ENCODE assay signal across 9 mouse cellular contexts in genomic region chr8:66687511-66688329, GRCm38 (mm10). TPM values are rescaled to one million over a fixed set of nuclear protein-coding genes. Genes with fewer than 3 reads are reported as not detected.
DNase-seq lines count a peak whose midpoint lies in the region; ATAC-seq and TF ChIP-seq lines count a peak whose summit lies in the region.
"Had no signal": no experiment of that assay in that cellular context is flagged by ENCODE, and none has a peak within 500 bp of the region (broad histone marks: within the 10 kb centered on the region; RNA-seq: fewer than 3 reads in every experiment).

TSS of gene Npy5r (minus strand) at chr8:66688128.

- no peaks in the 10 kb centered on the region for H3K9me3 ChIP-seq in kidney, embryonic 15.5 days (replicated peaks)
- no peaks in the 10 kb centered on the region for H3K9me3 ChIP-seq in embryonic facial prominence, embryonic 10.5 days
- H3K9me3 ChIP-seq in hindbrain, embryonic 16.5 days (ENCODE audit: control insufficient read depth, low read length) = no peaks in the 10 kb centered on the region
- no peaks in the 10 kb centered on the region for H3K9me3 ChIP-seq in liver, postnatal 0 days (ENCODE audit: low read length)
- no peaks in the 10 kb centered on the region for H3K9me3 ChIP-seq in stomach, embryonic 16.5 days (replicated peaks; ENCODE audit: control insufficient read depth, low read length)

- peak within 1 kb of the TSS; percentile 83 for H3K4me2 ChIP-seq in kidney, embryonic 15.5 days
- peak within 1 kb of the TSS; percentile 81 for H3K4me2 ChIP-seq in hindbrain, embryonic 16.5 days (ENCODE audit: low read length)
- peak within 1 kb of the TSS; percentile 38; the same call in 1 of the 2 replicates for H3K4me2 ChIP-seq in liver, postnatal 0 days (ENCODE audit: low read depth, low read length)
- peak within 1 kb of the TSS; percentile 78 for H3K4me2 ChIP-seq in stomach, embryonic 16.5 days (ENCODE audit: low read depth, low read length)

- WGBS in kidney, embryonic 15.5 days = 2% methylated on average over 43 of the region's 43 CpGs
- 2% methylated on average over 43 of the region's 43 CpGs for WGBS in embryonic facial prominence, embryonic 10.5 days
- 3% methylated on average over 40 of the region's 43 CpGs for WGBS in hindbrain, embryonic 16.5 days
- WGBS in liver, postnatal 0 days (ENCODE audit: insufficient replicate concordance) = 4% methylated on average over 43 of the region's 43 CpGs
- 3% methylated on average over 43 of the region's 43 CpGs for WGBS in stomach, embryonic 16.5 days

- TF ChIP-seq EP300 in liver, postnatal 0 days (IDR thresholded peaks at IDR 0.05; ENCODE audit: low read depth) = no peak

- peak within 1 kb of the TSS; percentile 43 for H3K4me3 ChIP-seq in kidney, embryonic 15.5 days (replicated peaks)
- peak within 1 kb of the TSS; percentile 64 for H3K4me3 ChIP-seq in embryonic facial prominence, embryonic 10.5 days
- H3K4me3 ChIP-seq in hindbrain, embryonic 16.5 days (ENCODE audit: low read length) = peak within 1 kb of the TSS; percentile 53
- H3K4me3 ChIP-seq in liver, postnatal 0 days (ENCODE audit: low read depth, low read length) = no peak within 1 kb of the TSS
- peak within 1 kb of the TSS; percentile 48 for H3K4me3 ChIP-seq in stomach, embryonic 16.5 days (replicated peaks; ENCODE audit: low read length)

- H3K27me3 ChIP-seq in kidney, embryonic 15.5 days = peaks cover 43% of the 10 kb centered on the region
- peaks cover 48% of the 10 kb centered on the region for H3K27me3 ChIP-seq in embryonic facial prominence, embryonic 10.5 days (replicated peaks; ENCODE audit: low read depth, poor library complexity, severe bottlenecking)
- H3K27me3 ChIP-seq in hindbrain, embryonic 16.5 days (replicated peaks; ENCODE audit: control insufficient read depth, insufficient read depth, low read length) = 0 out of 2 replicates have a peak, but pooled peaks cover 2% of the 10 kb centered on the region
- 0 out of 2 replicates have a peak, but pooled peaks cover 9% of the 10 kb centered on the region for H3K27me3 ChIP-seq in liver, postnatal 0 days (ENCODE audit: insufficient read depth, low read length)
- peaks cover 15% of the 10 kb centered on the region for H3K27me3 ChIP-seq in stomach, embryonic 16.5 days (ENCODE audit: control insufficient read depth, insufficient read depth, low read length)

- 0 out of 2 replicates have a peak within 1 kb of the TSS, but pooled peaks have one; percentile 12 for H3K9ac ChIP-seq in kidney, embryonic 15.5 days
- H3K9ac ChIP-seq in hindbrain, embryonic 16.5 days (ENCODE audit: low read depth, low read length) = peak within 1 kb of the TSS; percentile 77
- H3K9ac ChIP-seq in liver, postnatal 0 days (replicated peaks) = no peak within 1 kb of the TSS
- H3K9ac ChIP-seq in stomach, embryonic 16.5 days (ENCODE audit: low read length) = peak within 1 kb of the TSS; percentile 40; the same call in 1 of the 2 replicates

- peaks cover 5% of the 10 kb centered on the region; the same call in 1 of the 2 replicates for H3K4me1 ChIP-seq in kidney, embryonic 15.5 days
- H3K4me1 ChIP-seq in embryonic facial prominence, embryonic 10.5 days = peaks cover 8% of the 10 kb centered on the region
- no peaks in the 10 kb centered on the region for H3K4me1 ChIP-seq in hindbrain, embryonic 16.5 days (ENCODE audit: control insufficient read depth, insufficient read depth, low read depth, low read length)
- no peaks in the 10 kb centered on the region for H3K4me1 ChIP-seq in liver, postnatal 0 days (ENCODE audit: insufficient read depth)
- H3K4me1 ChIP-seq in stomach, embryonic 16.5 days (ENCODE audit: control insufficient read depth, insufficient read depth, low read length) = no peaks in the 10 kb centered on the region; the same call in 1 of the 2 replicates

- peak; percentile 60 for ATAC-seq in kidney, embryonic 15.5 days (replicated peaks; ENCODE audit: low FRiP score)
- peak; percentile 85 for ATAC-seq in hindbrain, embryonic 16.5 days
- ATAC-seq in liver, postnatal 0 days = no peak
- ATAC-seq in stomach, embryonic 16.5 days (ENCODE audit: insufficient read depth, low FRiP score) = no peak

- H3K27ac ChIP-seq in kidney, embryonic 15.5 days = no peak within 1 kb of the TSS
- H3K27ac ChIP-seq in embryonic facial prominence, embryonic 10.5 days (replicated peaks) = peak within 1 kb of the TSS; percentile 54; the same call in 1 of the 2 replicates
- H3K27ac ChIP-seq in hindbrain, embryonic 16.5 days (ENCODE audit: low read depth, low read length) = no peak within 1 kb of the TSS; the same call in 1 of the 2 replicates
- no peak within 1 kb of the TSS for H3K27ac ChIP-seq in liver, postnatal 0 days (ENCODE audit: low read depth)
- no peak within 1 kb of the TSS for H3K27ac ChIP-seq in stomach, embryonic 16.5 days (ENCODE audit: low read length)

- H3K36me3 ChIP-seq in kidney, embryonic 15.5 days = no peaks in the 10 kb centered on the region
- no peaks in the 10 kb centered on the region for H3K36me3 ChIP-seq in embryonic facial prominence, embryonic 10.5 days (replicated peaks)
- no peaks in the 10 kb centered on the region for H3K36me3 ChIP-seq in hindbrain, embryonic 16.5 days (ENCODE audit: control insufficient read depth, insufficient read depth, low read length)
- H3K36me3 ChIP-seq in liver, postnatal 0 days (replicated peaks; ENCODE audit: insufficient read depth, low read length) = no peaks in the 10 kb centered on the region
- H3K36me3 ChIP-seq in stomach, embryonic 16.5 days (ENCODE audit: control insufficient read depth, insufficient read depth, low read length) = no peaks in the 10 kb centered on the region

- no peak for DNase-seq in kidney, postnatal 36 days
- peak; percentile 64 for DNase-seq in embryonic facial prominence, embryonic 10.5 days (ENCODE audit: low spot score)
- no peak for DNase-seq in liver, postnatal 0 days
- DNase-seq in gastrocnemius, adult 18-20 months (ENCODE audit: low spot score) = no peak
- DNase-seq in thymus, postnatal 0 days (ENCODE audit: low spot score) = no peak

- TF ChIP-seq CTCF in liver, postnatal 0 days (IDR thresholded peaks at IDR 0.05; ENCODE audit: low read depth) = no peak

RNA-seq across cellular contexts. Expression of gene Npy5r, which starts in this region (rescaled TPM):
- polyA plus RNA-seq in kidney, embryonic 15.5 days (2015; fragmentation: Nextera tagmentation; extraction: Ambion mirVana) = not detected in 2 replicates
- polyA plus RNA-seq in embryonic facial prominence, embryonic 10.5 days (2016; fragmentation: Nextera tagmentation; extraction: Ambion mirVana) = 0.06 TPM in 1 of 2 replicates, not detected in the other
- polyA plus RNA-seq in hindbrain, embryonic 16.5 days (2015; fragmentation: Nextera tagmentation; extraction: Ambion mirVana) = 2.4 and 3.1 TPM in 2 replicates
- not detected in 2 replicates for polyA plus RNA-seq in liver, postnatal 0 days (2015; fragmentation: Nextera tagmentation; extraction: Ambion mirVana)
- 0.08 and 0.12 TPM in 2 replicates for polyA plus RNA-seq in stomach, embryonic 16.5 days (2015; fragmentation: Nextera tagmentation; extraction: Ambion mirVana)
- total RNA-seq in gastrocnemius, adult 18-20 months (2021) = not detected
- 0.05 TPM in 1 of 2 replicates, not detected in the other for polyA plus RNA-seq in thymus, postnatal 0 days (2015; fragmentation: Nextera tagmentation; extraction: Ambion mirVana)
- total RNA-seq: liver, adult 2 months had no signal
- polyA plus RNA-seq: liver, adult 2 months had no signal

Comparison
In these comparisons a context has a peak if more than half of its experiments do, and no peak if none do; other contexts are left out.
1. Peak in ATAC-seq, H3K4me3 ChIP-seq, H3K9ac ChIP-seq and H3K4me2 ChIP-seq in kidney, embryonic 15.5 days; RNA of the gene not detected or under 1 TPM.
2. Peak in DNase-seq, H3K4me3 ChIP-seq and H3K27ac ChIP-seq in embryonic facial prominence, embryonic 10.5 days; RNA of the gene not detected or under 1 TPM.